Mouse (Mus musculus): ENCODE data around the gene Gm6993.

DNA sequence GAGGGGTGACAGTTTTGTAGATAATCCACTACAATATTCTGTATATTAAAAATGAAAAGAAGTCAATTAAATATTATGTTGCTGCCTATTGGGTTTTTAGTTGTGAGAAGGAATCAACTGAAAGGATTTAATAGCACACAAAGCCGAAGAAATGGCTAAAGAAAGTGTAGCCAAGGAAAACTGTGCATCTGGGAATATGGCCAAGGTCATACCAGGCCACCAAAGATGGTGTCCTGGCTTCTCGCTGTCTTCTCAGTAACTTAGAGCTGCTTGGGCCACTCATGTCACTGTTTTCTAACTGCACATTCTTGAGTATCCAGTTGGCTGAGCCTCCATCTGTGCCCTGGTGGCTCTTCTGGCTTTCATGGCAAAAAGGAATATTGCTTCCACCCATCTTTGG is 3.4 kb downstream of the Gm6993 start:
- no peak for TF ChIP-seq POLR2A (IDR thresholded peaks at IDR 0.05; ENCODE audit: insufficient read depth, low read length)
- no peak for TF ChIP-seq CTCF (IDR thresholded peaks at IDR 0.05; ENCODE audit: low read depth, low read length)

All from ES-Bruce4 (cell line).